Mouse (Mus musculus): ENCODE results near the gene Nufip2.
"Not testable (repeated sequence)": the region's sequence is repeated elsewhere in the genome, so short reads cannot be mapped to it uniquely, and the experiment has no call there.

Nufip2 gene

DNA sequence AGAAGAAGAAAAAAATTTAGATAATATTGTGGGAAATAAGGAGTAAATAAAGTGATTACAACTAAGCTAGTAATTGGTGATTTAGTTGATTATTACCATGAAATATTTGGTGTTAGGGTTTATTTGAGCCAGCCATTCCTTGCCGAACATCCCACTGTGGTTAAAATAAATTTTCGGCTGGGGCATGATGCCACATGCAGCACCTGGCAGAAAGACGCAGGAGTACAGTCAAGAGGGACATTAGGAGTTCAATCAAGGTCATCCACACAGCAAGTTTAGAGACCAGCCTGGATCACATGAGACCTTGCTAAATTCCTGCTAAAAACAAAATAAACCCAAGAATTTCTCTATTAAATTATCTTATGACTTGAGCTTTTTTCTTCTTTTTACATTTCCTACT, 23.1 kb downstream of the Nufip2 start:
- no peak for DNase-seq (ENCODE audit: low spot score in 2 of 2)

DNA sequence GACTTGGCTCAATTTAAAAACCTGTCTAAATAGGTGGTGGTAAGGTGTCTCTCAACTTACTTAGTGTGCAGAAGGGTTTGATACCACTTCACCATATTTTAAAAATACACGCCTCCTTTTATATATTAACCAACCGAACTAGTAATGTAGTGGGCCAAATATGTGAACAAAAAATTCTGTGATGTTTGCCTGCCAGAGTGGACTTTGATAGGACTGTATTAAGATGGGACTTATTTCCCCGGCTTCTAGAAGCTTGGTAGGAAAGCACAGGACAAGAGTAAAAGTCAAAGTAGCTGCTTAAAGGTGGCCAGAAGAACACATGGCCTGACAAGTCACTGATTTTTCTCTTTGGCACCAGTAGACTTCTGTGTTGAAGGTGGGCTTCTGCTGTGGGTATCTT, 27.8 kb downstream of the Nufip2 start:
- DNase-seq (ENCODE audit: low spot score in 2 of 2) = no peak

DNA sequence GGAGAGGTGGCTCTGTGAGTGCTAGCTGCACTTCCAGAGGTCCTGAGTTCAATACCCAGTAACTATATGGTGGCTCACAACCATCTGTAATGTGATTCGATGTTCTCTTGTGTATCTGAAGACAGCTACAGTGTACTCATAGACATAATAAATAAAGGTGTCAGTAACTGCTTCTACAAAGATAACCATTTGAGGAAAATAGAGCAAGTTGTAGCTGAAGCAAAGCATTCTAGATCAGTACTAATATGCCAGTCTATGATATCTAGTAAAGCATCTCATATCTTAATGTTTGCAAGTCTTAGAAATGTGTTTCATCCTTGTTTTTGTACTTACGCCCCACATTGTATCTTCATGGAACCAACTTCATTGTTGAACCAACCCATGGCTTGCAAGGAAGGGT, 33.1 kb downstream of the Nufip2 start:
- DNase-seq (ENCODE audit: low spot score in 2 of 2) = no peak

DNA sequence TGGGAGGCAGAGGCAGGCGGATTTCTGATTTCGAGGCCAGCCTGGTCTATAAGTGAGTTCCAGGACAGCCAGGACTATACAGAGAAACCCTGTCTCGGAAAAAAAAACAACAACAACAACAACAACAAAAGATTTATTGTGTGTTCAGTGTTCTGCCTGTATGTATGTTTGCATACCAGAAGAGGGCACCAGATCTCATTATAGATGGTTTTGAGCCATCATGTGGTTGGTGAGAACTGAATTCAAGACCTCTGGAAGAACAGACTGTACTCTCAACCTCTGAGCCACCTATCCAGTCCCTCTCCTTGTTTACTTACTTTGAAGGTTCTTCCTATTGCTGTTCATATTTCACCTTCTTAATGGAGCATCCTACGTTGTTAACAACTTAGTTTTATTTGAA, 35.4 kb downstream of the Nufip2 start:
- DNase-seq (ENCODE audit: low spot score in 2 of 2) = no peak

DNA sequence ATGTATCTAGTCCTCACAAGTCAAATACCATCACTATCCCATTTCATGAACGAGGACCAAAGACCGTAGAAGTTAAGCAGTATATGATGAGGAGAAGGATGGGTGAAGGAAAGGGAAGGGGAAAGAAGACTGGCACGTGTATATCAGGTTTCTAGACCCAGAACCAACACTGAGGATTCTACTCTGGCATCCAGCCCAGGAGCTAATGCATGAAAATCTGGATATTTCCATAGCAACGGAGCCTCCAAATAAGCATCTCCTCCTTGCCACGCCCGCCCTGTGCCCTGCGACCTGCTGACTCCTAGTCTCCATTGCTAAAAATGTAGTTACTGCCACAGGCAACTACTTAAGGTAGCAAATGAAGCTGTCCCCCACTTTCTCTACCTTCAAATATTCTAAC, 38.8 kb downstream of the Nufip2 start:
- DNase-seq (ENCODE audit: low spot score in 2 of 2) = peak in 1 of 2 experiments; percentile 36

DNA sequence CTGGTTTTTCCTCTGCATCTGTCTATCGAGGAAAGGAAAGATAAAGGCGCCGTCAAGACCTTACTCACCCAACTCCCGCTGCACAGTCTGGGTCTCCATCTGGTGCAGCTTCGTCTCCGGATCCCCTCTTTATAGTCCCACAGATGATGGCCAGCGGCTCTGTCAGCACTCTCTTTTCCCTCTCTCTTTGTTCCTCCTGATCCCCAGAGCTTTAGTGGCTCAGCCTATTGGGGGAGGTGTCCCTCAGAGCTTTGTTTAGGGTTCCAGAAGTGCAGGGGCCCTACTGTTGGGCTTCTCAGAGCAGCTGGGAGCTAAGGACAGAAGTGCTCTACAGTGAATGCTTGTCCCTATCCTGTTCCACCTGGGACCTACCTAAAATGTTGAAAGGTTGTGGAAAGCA, 39.2 kb downstream of the Nufip2 start, which contains the start of gene Cryba1:
Gene Cryba1 (minus strand): TSS at position 101 of the 400 bp plus-strand sequence.
- no peak for DNase-seq (ENCODE audit: low spot score in 2 of 2)

DNA sequence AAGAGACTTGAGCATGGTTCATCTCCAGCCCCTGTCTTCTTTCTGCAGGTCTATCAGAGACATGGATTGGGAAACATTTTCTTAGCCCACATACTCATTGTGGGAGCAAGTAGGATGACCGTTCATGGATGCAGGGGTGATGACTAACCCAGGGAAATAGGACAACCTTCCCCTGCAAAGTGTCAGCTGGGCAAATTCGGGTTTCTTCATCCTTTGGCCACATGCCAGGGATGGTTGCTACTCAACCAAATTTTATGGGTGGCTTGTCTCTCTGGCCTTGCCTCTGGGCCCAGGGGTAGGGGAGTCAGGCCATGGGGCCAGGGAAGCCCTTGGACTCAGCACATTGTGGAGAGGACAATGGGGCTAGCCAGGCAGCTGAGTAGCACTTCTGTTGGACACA, 42.6 kb downstream of the Nufip2 start:
- DNase-seq (ENCODE audit: low spot score in 2 of 2) = no peak

DNA sequence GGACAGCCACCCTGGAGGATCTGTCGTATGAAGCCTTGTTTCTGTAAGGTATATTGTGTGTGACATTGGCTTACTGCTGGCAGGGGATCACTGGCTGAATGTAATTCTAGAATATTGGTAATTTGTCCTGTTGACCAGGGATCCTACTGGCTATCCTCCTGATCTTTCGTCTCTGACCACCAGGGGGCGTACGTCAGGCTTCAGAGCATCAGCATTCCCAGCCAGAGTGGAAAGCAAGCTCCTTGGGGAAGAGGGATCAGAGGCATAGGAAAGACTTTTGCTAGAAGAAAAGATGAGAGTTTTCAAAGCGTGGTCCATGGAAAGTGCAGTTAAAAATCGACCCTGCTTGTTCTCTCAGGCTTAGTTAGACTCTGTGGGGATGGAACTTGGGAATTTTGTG, 51.3 kb downstream of the Nufip2 start:
- peak; percentile 77 to 88 for DNase-seq (ENCODE audit: low spot score in 2 of 2)

DNA sequence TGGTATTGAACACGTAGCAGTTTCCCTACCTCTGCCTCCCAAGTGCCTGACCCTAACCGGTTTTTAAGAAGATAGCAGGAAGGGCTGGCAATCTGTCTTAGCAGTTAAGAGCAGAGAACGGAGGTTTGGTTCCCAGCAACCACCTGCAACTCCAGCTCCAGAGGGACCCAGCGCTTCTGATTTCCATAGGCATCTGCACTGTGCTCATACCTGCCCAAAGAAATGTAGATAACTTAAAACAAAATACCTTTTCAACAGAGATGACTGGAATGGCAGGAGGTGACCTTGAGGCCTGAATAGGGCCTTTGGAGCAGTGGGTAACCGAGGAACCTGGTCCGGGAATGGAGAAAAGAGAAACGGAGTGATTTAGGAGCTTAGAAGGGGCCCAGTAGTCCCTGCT, 52.6 kb downstream of the Nufip2 start:
- no peak for DNase-seq (ENCODE audit: low spot score in 2 of 2)

DNA sequence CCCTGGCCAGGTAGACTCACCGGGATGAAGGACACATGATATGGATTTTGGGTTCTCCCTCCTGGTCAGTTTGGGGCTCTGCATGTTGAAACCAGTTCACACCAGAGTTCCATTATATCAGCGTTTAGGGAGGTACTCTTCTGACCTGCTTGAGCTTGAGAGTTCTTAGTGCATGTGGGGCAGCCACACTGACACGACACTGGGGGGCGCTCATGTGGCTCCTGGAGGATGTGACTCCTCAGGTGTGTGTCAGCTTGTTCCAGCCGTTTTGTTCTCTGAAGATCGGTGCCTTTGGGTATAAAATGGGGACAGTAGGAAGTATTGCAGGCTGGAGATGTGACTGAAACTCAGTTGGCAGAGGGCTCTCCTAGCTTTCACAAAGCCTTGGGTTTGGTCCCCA, 58.0 kb downstream of the Nufip2 start:
- no peak for DNase-seq (ENCODE audit: low spot score in 2 of 2)

DNA sequence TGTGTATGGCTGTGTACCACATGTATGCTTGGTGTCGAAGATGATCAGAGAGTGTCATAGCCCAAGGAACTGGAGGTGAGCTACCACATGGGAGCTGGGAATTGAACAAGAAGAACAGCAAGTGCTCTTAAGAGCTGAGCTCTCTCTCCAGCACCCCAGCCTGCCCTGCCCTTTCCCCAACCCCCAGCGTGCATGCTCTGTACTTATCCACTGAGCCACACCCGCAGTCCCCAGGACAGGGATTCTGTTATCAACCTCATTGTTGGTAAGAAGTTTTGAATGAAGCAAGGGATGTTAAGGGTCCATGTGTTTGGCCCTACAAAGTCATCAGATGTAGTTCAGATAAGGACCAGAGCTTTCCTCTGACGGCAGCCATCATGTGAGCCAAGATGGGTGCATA, 60.7 kb downstream of the Nufip2 start:
- no peak for DNase-seq (ENCODE audit: low spot score in 2 of 2)

DNA sequence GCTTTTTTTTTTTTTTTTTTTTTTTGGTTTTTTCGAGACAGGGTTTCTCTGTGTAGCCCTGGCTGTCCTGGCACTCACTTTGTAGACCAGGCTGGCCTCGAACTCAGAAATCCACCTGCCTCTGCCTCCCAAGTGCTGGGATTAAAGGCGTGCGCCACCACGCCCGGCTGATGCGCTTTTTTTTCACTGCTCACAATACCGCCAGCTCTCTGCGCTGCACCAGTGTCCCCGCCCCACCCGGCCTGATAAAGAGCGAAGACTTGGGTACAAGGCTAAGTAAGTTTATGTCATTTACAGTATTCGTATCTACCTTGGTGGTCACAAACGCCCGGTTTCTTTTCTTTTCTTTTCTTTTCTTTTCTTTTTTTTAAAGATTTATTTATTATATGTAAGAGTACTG, 61.1 kb downstream of the Nufip2 start:
- DNase-seq (ENCODE audit: low spot score in 2 of 2) = not testable (repeated sequence)

DNA sequence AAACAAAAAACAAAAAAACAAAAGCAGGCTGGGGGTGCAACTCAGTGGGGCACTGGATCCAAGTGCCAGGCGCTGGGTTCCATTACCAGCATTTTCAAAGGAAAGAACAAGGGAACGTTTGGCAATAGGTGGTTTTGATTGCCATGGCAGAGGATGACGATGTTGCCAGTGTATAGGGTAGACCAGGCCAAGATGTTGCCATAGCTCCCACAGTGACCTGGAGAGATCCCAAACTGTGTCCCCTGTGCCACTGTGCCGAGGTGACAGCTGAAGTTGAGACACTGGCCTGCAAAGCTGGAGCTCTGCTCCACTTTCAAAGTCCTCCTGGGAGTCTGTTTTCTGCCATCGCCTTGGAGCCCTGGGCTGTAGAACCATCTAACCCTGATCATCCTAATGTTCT, 63.0 kb downstream of the Nufip2 start:
- peak in 1 of 2 experiments; percentile 47 for DNase-seq (ENCODE audit: low spot score in 2 of 2)

DNA sequence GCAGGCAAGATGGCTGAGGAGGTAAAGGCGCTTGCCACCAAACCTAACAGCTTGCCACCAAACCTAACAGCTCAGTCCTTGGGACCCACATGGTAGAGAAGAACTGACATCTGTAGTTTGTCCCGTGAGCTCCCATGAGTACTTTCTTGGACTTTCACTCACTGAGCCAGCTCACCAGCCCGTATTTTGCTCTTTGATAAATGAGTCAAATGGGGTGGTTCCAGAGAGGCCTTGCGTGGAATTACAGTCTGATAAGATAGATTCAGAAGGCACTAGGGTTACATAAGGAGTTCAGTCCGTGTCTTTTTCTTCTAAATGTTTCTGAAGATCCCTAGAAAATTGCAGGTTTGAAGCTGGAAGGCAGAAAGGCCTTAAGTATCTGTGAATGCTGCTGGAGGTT, 66.6 kb downstream of the Nufip2 start:
- no peak for DNase-seq (ENCODE audit: low spot score in 2 of 2)

DNA sequence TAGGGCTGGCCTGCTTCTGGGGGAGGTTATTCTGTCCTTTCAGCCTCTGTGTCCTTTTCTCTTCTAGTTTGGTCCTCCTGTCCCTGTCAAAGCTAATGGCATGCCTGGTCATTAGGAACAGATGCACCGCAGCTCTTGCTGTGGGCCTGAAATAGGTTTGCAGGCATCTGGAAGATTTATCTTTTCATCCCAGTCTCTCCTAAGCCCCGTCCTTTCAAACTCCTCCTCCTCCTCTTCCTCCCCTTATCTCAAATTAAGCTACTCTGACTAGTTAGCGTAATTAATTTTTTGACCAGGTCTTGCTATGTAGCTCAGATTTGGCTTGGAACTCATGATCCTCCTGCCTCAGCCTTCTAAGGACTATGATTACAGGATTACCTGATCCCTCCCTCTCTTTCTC, 67.5 kb downstream of the Nufip2 start:
- DNase-seq (ENCODE audit: low spot score in 2 of 2) = no peak

DNA sequence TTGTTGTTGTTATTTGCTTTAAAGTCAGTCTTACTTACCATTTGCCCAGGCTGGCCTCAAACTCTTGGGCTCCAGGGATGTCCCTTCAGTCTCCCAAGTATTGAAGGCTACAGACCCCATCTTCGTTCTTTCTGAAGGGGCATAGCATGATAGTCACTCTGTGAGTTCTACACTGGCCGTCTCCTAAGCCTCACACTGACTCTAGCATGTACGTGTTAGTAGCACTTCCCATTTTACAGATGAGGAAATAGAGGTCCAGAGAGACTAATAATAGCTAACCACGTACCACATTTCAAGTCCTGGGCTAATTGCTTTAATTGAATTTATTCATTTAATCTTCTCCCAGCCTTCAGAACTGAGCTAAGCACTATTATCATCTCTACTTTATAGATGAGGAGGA, 74.1 kb downstream of the Nufip2 start:
- no peak for DNase-seq (ENCODE audit: low spot score in 2 of 2)

DNA sequence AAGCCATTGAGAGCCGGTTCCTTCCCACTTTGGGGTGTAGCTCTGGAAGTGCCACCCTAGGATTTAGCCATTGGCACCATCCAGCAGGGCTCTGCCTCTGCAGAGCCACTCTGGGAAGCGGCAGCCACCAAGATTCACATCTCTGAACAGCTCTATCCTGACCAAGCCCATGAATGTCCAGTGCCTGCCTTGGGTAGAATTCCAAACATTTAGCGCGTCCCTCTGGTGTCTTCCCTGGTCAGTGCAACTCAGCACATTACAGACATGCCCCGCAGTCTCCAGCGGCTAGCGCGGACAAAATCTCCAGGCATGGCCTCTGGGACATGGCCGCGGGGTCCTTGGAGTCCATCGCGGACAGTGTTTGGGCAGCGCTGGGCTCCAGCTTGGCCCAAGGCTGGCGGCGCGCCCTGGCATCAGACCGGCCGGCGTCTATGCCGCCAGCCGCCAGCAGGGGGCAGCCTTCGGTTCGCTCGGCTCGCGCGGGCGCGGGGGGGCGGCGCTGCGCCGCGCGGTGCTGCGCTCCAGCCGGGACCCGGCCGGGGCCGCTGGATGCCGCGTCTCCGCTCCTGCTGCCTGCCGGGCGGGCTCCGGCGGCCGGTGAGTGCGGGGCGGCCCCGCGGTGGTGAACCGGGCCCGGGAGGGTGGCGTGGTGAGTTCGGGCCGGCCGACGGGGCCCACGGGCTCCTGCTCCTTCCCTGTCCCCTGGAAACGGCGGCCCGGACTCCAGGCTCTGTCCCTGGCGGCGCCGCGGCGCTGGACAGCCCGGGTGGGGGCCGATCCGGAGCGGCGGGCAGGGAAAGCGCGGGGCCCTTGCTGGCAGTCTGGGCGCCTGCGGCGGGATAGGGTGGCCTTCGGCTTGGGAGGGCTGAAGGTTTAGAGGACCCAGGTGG, 77.1 kb downstream of the Nufip2 start, which contains the start of gene Myo18a:
Gene Myo18a (plus strand): TSS at position 464 of the 890 bp plus-strand sequence.
- peak; percentile 83 to 87 for DNase-seq (ENCODE audit: low spot score in 2 of 2)

DNA sequence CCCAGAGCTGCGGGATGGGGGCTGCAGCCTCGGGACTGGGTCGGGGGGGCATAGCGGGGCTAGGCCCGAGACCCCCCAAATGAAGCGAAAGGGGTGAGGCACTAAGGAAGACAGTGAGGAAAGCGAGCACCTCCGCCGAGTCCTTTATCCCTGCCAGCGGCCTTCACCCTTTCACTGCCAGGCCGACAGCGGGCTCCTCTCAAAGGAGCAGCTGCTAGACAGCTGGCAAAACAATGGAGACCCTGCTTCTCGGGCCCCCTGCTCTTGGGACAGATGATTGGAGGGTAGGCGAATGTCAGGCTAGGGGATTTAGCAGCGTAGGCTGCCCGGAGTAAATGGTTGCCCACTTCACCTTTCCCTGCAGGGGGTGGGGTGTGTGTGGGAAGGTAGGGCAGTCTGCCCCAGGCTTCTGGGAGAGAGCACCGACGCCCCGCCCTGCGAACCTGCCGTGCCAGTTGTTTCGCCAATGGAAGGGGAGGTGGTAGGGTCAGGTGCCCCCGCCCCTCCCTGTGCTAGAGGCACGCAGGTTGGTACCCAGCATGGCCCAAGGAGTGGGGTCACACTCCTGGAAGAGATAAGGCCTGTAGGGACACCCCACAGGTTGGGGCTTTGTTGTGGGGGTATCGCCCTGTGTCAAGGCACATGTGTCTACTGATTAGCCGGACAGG, 77.9 kb downstream of the Nufip2 start:
- peak; percentile 57 to 65 for DNase-seq (ENCODE audit: low spot score in 2 of 2)

DNA sequence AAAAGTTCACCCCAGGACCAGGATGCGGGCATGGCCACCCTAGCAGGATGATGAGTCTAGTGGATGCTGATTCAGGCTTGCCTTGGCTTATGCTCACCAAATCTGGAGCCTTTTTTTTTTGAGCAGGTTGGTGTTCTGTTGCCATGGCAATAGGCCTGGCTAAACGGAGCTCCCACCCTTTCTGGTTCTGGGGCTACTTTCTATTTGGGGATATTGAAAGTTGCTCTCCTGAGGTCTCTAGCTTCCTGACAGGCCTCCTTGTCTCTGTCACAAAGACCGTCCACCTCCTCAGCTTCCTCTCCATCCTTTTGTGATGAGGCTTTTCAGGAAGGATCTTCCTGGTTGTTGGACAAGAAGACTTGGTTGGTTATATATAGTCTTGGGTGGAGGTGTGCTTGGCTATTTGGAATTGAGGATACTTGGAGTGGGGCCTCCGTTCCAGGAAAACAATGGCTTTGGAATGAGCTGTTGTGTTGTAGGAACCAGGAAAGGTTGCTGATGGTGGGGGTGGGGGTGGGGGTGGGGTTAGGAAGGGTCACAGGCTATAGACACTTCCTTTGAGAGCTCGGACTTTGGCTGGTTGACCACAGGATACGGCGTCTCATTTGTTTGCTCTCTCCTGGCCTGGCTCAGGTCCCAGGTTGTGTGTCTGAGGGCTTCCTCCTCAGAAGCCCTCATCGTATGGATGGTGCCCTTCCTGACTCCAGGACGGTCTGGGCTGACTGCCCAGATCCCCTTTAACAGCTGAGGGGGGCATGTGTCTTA, 78.9 kb downstream of the Nufip2 start:
- peak; percentile 52 to 64 for DNase-seq (ENCODE audit: low spot score in 2 of 2)

DNA sequence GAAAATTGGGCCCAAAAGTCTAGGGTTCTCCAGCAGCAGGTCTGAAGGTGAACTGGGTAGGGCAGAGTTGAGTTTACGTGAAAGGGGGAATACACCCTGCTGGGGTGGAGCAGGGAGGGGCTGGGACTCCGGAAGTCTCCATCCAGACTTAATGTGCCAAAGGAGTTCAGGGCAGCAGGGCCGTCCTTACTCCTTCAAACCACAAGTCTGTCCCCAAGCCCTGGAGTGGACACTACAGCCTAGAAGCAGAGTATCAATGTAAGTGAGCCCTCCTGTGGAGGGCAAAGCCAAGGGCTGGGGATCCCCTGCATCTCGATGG, 79.5 kb downstream of the Nufip2 start:
- peak in 1 of 2 experiments; percentile 31 for DNase-seq (ENCODE audit: low spot score in 2 of 2)

DNA sequence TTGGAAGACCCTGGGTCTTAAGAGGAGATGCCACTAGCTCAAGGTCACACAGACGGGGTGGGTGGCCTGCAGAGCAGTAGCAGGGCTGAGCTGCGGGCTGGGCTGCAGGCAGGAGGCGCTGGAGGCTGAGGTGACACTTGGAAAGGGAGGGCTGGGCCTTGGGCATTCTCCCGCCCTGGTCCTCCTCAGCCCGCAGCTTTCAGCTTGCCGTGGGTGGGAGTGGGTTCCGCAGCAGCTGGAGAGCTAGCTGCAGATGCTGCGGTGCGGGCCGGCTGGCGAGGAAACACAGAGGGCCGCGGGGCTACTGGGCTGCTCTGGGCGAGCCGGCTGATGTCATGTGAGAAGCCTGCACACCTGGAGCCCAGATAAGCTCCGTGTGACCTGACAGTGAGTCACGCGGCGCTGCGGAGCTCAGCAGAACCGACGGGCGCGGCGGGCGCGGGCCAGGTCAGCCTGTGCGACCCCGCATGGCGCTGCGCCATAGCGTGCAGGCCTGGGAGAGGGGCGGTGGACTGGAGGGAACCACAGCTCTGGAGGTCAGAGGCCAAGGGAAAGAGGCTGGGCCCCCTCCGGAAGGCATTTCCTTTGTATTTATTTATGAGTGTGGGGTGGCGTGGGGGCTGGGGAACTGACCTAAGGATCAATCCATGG, 80.5 kb downstream of the Nufip2 start:
- DNase-seq (ENCODE audit: low spot score in 2 of 2) = peak; percentile 62 to 65

DNA sequence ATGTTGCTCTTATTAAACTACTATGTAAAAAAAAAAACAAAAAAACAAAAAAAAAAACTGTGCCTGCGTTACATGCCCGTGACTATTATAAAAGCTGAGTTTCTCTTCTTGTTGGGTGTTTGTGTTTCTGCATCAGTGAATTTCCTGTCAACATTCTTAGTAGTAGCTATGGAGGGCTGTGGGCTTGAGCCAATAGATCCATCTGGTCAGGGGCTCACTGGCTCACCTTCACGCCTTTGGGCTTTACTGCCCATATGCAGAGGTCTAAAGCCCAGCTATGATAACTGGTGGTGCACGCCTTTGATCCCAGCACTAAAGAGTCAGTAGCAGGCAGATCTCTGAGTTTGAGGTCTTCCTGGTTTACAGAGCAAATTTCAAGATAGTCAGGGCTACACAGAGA, 83.5 kb downstream of the Nufip2 start:
- DNase-seq (ENCODE audit: low spot score in 2 of 2) = peak in 1 of 2 experiments; percentile 8

All from right cerebral cortex, postnatal 10 days (tissue).